Mouse (Mus musculus): ENCODE results near the gene Cdh22. TPM values are rescaled to one million over a fixed set of nuclear protein-coding genes. Genes with fewer than 3 reads are reported as not detected.

The Cdh22 gene
- polyA plus RNA-seq, 1 experiment from 2014 or later: 0.93 TPM

DNA sequence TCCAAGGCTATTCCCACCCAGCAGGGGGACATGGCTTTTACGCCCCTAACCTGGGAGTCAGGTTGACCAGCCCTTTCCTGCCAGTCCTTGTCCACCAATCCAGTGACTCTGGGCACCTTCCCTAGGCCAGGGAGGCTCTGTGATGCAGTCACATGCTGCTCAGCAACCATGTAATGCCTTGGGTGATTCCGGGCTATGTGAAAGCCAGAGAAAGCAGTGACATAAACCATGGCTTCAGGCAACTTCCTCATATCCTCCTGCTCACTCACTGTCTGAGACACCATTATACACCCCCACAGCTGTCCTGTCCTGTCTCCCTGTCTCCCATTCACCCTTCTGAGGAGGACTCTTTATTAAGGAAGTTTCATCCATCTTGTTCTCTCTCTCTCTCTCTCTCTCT lies 144.0 kb downstream of the Cdh22 start, which contains the start of gene 1700025C18Rik:
Gene 1700025C18Rik, minus strand, starts transcription at position 101 of the 400 bp plus-strand sequence.
- WGBS: 66% methylated on average over 2 of the region's 2 CpGs
- ATAC-seq (ENCODE audit: low read depth) (no peak), DNase-seq (ENCODE audit: low spot score) (no peak)
- no peaks in the 10 kb centered on the region for H3K9me3 ChIP-seq (ENCODE audit: control insufficient read depth, low read length)
- H3K4me3 ChIP-seq (ENCODE audit: low read depth, low read length): no peak within 1 kb of the TSS
- no peak within 1 kb of the TSS for H3K27ac ChIP-seq (replicated peaks; ENCODE audit: low read depth, low read length)
- no peak within 1 kb of the TSS for H3K9ac ChIP-seq (ENCODE audit: low read depth, low read length)
- no peaks in the 10 kb centered on the region for H3K4me1 ChIP-seq (ENCODE audit: control insufficient read depth, insufficient read depth, low read length)
- no peaks in the 10 kb centered on the region for H3K36me3 ChIP-seq (ENCODE audit: control insufficient read depth, insufficient read depth, low read length)
- H3K4me2 ChIP-seq (ENCODE audit: low read depth, low read length): no peak within 1 kb of the TSS
- no peaks in the 10 kb centered on the region for H3K27me3 ChIP-seq (replicated peaks; ENCODE audit: control insufficient read depth, insufficient read depth, low read length)

DNA sequence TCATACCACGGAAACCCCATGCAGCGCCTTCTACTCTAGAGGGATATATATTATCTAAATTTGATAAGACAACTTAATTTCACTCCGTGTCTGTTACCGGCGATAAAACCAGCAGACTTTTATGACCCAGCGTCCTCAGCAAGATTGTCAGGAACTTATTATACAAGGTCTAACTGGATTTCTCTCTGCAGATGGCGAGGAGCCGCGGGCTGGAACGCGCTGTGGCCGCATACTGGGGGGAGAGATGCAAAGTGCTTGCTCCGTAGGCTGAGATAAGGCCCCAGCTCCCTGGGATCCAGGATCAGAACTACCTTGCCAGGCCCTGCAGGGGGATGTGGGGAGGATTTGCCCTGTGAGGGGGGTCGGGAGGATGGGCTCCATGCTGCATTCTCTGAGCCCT lies 145.2 kb downstream of the Cdh22 start:
- Histone ChIP-seq H3K9ac (ENCODE audit: low read depth, low read length) (no peak overlapping the region), H3K36me3 (ENCODE audit: control insufficient read depth, insufficient read depth, low read length) (no peaks in the 10 kb centered on the region), H3K4me3 (ENCODE audit: low read depth, low read length) (no peak overlapping the region), H3K27me3 (replicated peaks; ENCODE audit: control insufficient read depth, insufficient read depth, low read length) (no peaks in the 10 kb centered on the region), H3K27ac (replicated peaks; ENCODE audit: low read depth, low read length) (no peak overlapping the region), H3K4me2 (ENCODE audit: low read depth, low read length) (no peak overlapping the region), H3K4me1 (ENCODE audit: control insufficient read depth, insufficient read depth, low read length) (no peaks in the 10 kb centered on the region), H3K9me3 (ENCODE audit: control insufficient read depth, low read length) (no peaks in the 10 kb centered on the region)
- 36% methylated on average over 14 of the region's 14 CpGs for WGBS
- ATAC-seq (ENCODE audit: low read depth) (no peak), DNase-seq (ENCODE audit: low spot score) (no peak)

DNA sequence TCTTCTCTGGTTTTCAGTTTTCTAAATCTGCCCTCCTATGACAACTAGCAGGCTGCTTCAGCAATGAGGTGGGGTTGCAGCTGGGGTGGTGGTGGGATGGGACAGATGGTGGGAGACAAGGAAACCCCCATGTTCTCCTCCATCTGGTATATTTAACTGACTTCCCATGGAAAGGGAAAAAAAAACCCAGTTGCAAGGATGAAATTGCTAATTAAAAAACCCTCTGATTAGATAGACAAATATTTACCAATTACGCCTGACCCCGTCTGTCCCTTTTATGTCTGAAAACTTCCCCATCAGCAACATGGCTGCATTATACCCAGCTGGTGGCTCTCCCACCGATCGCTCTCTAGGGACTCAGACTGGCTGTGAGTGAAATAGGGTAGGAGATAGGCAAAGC lies 148.0 kb downstream of the Cdh22 start:
- 85% methylated on average over 4 of the region's 4 CpGs for WGBS
- Histone ChIP-seq H3K9ac (ENCODE audit: low read depth, low read length) (no peak overlapping the region), H3K4me2 (ENCODE audit: low read depth, low read length) (no peak overlapping the region), H3K4me1 (ENCODE audit: control insufficient read depth, insufficient read depth, low read length) (no peaks in the 10 kb centered on the region), H3K36me3 (ENCODE audit: control insufficient read depth, insufficient read depth, low read length) (no peaks in the 10 kb centered on the region), H3K9me3 (ENCODE audit: control insufficient read depth, low read length) (no peaks in the 10 kb centered on the region), H3K27ac (replicated peaks; ENCODE audit: low read depth, low read length) (no peak overlapping the region), H3K27me3 (replicated peaks; ENCODE audit: control insufficient read depth, insufficient read depth, low read length) (0 out of 2 replicates have a peak, but pooled peaks cover 3% of the 10 kb centered on the region), H3K4me3 (ENCODE audit: low read depth, low read length) (no peak overlapping the region)
- DNase-seq (ENCODE audit: low spot score): no peak
- no peak for ATAC-seq (ENCODE audit: low read depth)

DNA sequence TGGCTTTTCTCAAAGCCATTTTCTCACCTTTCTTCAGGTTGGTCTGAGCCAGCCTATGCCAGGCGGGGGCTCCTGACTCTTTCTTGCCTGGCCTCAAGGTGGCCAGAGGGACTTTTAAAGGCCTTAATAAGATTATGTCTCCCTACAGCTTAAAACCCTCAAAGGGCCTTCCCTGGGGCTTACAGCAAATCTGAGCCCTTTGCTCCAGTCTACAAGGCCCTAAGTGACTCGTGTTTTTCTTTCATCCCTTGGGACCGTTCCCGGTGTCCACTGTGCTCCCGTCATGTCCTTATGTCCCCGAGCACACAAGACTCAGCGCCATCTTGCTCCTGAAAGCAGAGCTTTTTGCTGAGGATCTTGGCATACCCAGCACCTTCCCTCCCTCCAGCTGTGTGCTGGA lies 153.4 kb downstream of the Cdh22 start:
- DNase-seq (ENCODE audit: low spot score): no peak
- Histone ChIP-seq H3K27me3 (replicated peaks; ENCODE audit: control insufficient read depth, insufficient read depth, low read length) (peaks cover 54% of the 10 kb centered on the region), H3K36me3 (ENCODE audit: control insufficient read depth, insufficient read depth, low read length) (no peaks in the 10 kb centered on the region), H3K9ac (ENCODE audit: low read depth, low read length) (no peak overlapping the region), H3K4me2 (ENCODE audit: low read depth, low read length) (no peak overlapping the region), H3K4me3 (ENCODE audit: low read depth, low read length) (no peak overlapping the region), H3K27ac (replicated peaks; ENCODE audit: low read depth, low read length) (no peak overlapping the region), H3K4me1 (ENCODE audit: control insufficient read depth, insufficient read depth, low read length) (no peaks in the 10 kb centered on the region), H3K9me3 (ENCODE audit: control insufficient read depth, low read length) (no peaks in the 10 kb centered on the region)
- 21% methylated on average over 7 of the region's 7 CpGs for WGBS
- no peak for ATAC-seq (ENCODE audit: low read depth)

DNA sequence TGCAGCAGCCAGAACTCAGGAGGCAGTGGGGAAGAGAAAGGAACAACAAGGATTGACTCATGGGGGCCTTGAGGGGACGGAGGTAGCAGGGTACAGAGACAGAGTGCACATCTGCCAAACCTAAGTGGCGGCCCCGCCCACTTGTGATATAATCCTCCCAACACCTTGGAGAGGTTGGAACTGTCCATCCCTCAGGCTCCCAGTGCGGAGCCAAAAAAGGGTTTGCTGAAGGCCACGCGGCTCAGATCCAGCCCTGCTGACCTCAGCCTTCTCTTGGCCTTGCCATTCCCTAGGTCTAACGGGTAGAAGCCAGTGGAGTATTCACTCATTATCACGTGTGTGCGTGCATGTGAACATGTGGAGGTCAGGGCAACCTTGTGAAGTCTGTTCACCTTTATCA lies 154.0 kb downstream of the Cdh22 start:
- Histone ChIP-seq H3K27me3 (replicated peaks; ENCODE audit: control insufficient read depth, insufficient read depth, low read length) (peaks cover 60% of the 10 kb centered on the region), H3K27ac (replicated peaks; ENCODE audit: low read depth, low read length) (no peak overlapping the region)

DNA sequence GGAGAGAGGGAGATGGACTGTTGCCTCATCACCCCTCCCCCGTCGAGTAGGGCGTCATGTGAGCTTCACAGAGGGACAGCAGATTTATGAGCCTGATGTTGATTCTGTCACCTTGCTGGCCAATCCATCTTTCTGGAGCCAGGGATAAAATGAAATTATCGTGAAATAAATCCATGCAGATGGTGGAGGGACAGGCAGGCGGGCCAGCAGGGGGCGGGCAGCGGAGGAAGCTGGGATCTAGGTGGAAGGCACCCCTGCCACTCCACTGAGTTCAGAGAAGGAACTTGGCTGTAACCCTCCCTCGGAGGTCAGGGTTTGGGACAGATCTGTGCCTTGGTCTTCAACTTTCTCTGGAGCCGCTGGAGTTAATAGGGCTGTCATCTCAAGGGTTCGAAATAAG lies 156.0 kb downstream of the Cdh22 start:
- Histone ChIP-seq H3K36me3 (ENCODE audit: control insufficient read depth, insufficient read depth, low read length) (no peaks in the 10 kb centered on the region), H3K4me1 (ENCODE audit: control insufficient read depth, insufficient read depth, low read length) (no peaks in the 10 kb centered on the region), H3K9ac (ENCODE audit: low read depth, low read length) (no peak overlapping the region), H3K27me3 (replicated peaks; ENCODE audit: control insufficient read depth, insufficient read depth, low read length) (peaks cover 65% of the 10 kb centered on the region), H3K4me3 (ENCODE audit: low read depth, low read length) (no peak overlapping the region), H3K27ac (replicated peaks; ENCODE audit: low read depth, low read length) (no peak overlapping the region), H3K4me2 (ENCODE audit: low read depth, low read length) (no peak overlapping the region), H3K9me3 (ENCODE audit: control insufficient read depth, low read length) (no peaks in the 10 kb centered on the region)
- DNase-seq (ENCODE audit: low spot score) (no peak), ATAC-seq (ENCODE audit: low read depth) (no peak)
- 29% methylated on average over 10 of the region's 10 CpGs for WGBS

More for the DNA sequence above, 154.0 kb downstream of the Cdh22 start:
- H3K9ac ChIP-seq (ENCODE audit: low read depth, low read length): no peak overlapping the region
- H3K4me2 ChIP-seq (ENCODE audit: low read depth, low read length): no peak overlapping the region
- ATAC-seq (ENCODE audit: low read depth) (no peak), DNase-seq (ENCODE audit: low spot score) (no peak)
- no peak overlapping the region for H3K4me3 ChIP-seq (ENCODE audit: low read depth, low read length)
- no peaks in the 10 kb centered on the region for H3K36me3 ChIP-seq (ENCODE audit: control insufficient read depth, insufficient read depth, low read length)
- H3K4me1 ChIP-seq (ENCODE audit: control insufficient read depth, insufficient read depth, low read length): no peaks in the 10 kb centered on the region
- 19% methylated on average over 9 of the region's 9 CpGs for WGBS
- no peaks in the 10 kb centered on the region for H3K9me3 ChIP-seq (ENCODE audit: control insufficient read depth, low read length)

DNA sequence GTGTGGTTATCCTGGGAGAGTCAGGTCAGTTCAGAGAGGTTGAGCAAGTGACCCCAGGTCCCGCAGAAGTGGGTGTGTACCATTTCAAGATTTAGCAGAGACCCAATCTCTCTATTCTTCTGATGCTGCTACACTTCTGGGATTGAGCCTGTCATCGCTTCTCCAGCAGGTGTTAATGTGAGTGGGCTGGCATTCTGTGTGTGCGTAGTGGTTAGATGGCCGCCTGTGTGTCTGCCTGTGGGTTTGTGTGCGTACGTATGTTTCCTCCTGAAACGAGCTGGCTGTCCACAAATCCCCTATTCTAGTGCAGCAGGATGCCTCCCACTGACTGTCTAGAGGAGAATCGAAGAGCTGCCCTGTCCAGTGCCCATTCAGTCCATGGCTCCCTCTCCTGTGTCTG lies 156.6 kb downstream of the Cdh22 start:
- H3K36me3 ChIP-seq (ENCODE audit: control insufficient read depth, insufficient read depth, low read length): no peaks in the 10 kb centered on the region
- H3K9ac ChIP-seq (ENCODE audit: low read depth, low read length): no peak overlapping the region
- no peak overlapping the region for H3K4me2 ChIP-seq (ENCODE audit: low read depth, low read length)
- no peak overlapping the region for H3K27ac ChIP-seq (replicated peaks; ENCODE audit: low read depth, low read length)
- H3K4me3 ChIP-seq (ENCODE audit: low read depth, low read length): no peak overlapping the region
- peaks cover 70% of the 10 kb centered on the region for H3K27me3 ChIP-seq (replicated peaks; ENCODE audit: control insufficient read depth, insufficient read depth, low read length)
- 66% methylated on average over 8 of the region's 8 CpGs for WGBS
- no peak for DNase-seq (ENCODE audit: low spot score)
- no peaks in the 10 kb centered on the region for H3K4me1 ChIP-seq (ENCODE audit: control insufficient read depth, insufficient read depth, low read length)
- ATAC-seq (ENCODE audit: low read depth): no peak
- no peaks in the 10 kb centered on the region for H3K9me3 ChIP-seq (ENCODE audit: control insufficient read depth, low read length)

DNA sequence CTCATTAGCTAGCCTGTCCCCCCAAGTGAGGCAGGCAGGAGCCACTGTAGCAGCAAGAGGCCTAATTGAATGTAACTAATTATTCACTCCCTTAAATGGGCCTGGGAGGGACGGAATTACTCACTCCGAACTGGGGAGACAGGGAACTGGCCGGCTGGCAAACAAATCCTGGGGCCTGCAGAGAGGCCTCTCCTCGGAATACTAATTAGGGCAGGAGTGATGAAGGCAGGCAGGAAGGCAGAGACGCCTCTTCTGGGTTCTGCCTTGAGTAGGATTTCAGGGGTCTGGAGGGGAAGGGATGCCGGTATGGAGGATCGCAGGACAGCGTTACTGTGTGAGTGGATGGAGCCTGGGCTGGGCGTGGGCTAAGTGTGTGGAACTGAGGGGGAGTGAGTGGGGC lies 157.6 kb downstream of the Cdh22 start:
- Histone ChIP-seq H3K27ac (replicated peaks; ENCODE audit: low read depth, low read length) (no peak overlapping the region), H3K36me3 (ENCODE audit: control insufficient read depth, insufficient read depth, low read length) (no peaks in the 10 kb centered on the region), H3K4me3 (ENCODE audit: low read depth, low read length) (no peak overlapping the region), H3K4me1 (ENCODE audit: control insufficient read depth, insufficient read depth, low read length) (no peaks in the 10 kb centered on the region), H3K4me2 (ENCODE audit: low read depth, low read length) (no peak overlapping the region), H3K9me3 (ENCODE audit: control insufficient read depth, low read length) (no peaks in the 10 kb centered on the region), H3K27me3 (replicated peaks; ENCODE audit: control insufficient read depth, insufficient read depth, low read length) (peaks cover 79% of the 10 kb centered on the region), H3K9ac (ENCODE audit: low read depth, low read length) (no peak overlapping the region)
- ATAC-seq (ENCODE audit: low read depth) (no peak), DNase-seq (ENCODE audit: low spot score) (peak; percentile 20)
- WGBS: 6% methylated on average over 9 of the region's 9 CpGs

DNA sequence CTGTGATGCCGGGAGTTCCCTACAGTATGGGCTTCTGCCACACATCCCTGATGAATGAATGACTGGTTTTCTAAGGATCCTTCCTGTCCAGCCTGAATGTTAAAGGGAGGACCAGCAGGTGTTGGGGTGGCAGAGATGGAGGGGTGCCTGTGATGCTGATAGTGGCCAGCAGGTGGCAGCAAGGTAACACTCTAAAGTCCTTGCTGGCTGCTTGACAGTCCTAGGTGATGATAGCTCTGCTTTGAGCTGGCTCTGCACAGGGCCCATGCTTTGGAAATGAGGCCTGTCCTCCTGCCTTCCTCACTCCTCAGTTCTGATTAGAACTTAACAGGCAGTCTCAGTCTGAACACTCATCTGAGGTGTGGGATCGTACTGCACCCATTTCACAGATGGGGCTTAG lies 159.7 kb downstream of the Cdh22 start:
- Histone ChIP-seq H3K4me1 (ENCODE audit: control insufficient read depth, insufficient read depth, low read length) (no peaks in the 10 kb centered on the region), H3K4me2 (ENCODE audit: low read depth, low read length) (no peak overlapping the region), H3K9me3 (ENCODE audit: control insufficient read depth, low read length) (no peaks in the 10 kb centered on the region), H3K9ac (ENCODE audit: low read depth, low read length) (no peak overlapping the region), H3K27ac (replicated peaks; ENCODE audit: low read depth, low read length) (no peak overlapping the region), H3K4me3 (ENCODE audit: low read depth, low read length) (no peak overlapping the region), H3K27me3 (replicated peaks; ENCODE audit: control insufficient read depth, insufficient read depth, low read length) (peaks cover 75% of the 10 kb centered on the region), H3K36me3 (ENCODE audit: control insufficient read depth, insufficient read depth, low read length) (no peaks in the 10 kb centered on the region)
- DNase-seq (ENCODE audit: low spot score): peak; percentile 82
- ATAC-seq (ENCODE audit: low read depth): peak; percentile 78
- WGBS: 33% methylated on average over 2 of the region's 2 CpGs

Measured in embryonic facial prominence, embryonic 14.5 days (tissue).